Mouse (Mus musculus) MEL (cell line): ENCODE results near the gene Notch4. TPM values are rescaled to one million over a fixed set of nuclear protein-coding genes. Genes with fewer than 3 reads are reported as not detected.

ENCODE experiments used
- DNase-seq: peaks from one replicate; pipeline ENCODE4 v3.0.0; 2011; ENCODE audit warnings: low read depth, low spot score
- H3K27ac ChIP-seq: 2 replicates; pipeline ENCODE4 v1.5.1; 2012; ENCODE audit warnings: low read depth, mild to moderate bottlenecking, control low read depth, low read length, moderate library complexity; ENCODE audit not compliant: control insufficient read depth
- H3K27me3 ChIP-seq, 2 experiments: fragments of 150-350 bp in 1 of 2; sonication (generic) in 1 of 2; 2 replicates each; pipeline ENCODE4 v1.6.1; 2012; ENCODE audit warnings: low read length in 2 of 2, mild to moderate bottlenecking in 2 of 2, improper control_type of control experiment in 1 of 2, moderate library complexity in 1 of 2; ENCODE audit not compliant: insufficient read depth in 2 of 2, control insufficient read depth in 1 of 2
- H3K36me3 ChIP-seq, 2 experiments: 2 replicates each; pipeline ENCODE4 v1.6.1; 2012 to 2014; ENCODE audit warnings: low read length in 2 of 2, improper control_type of control experiment in 1 of 2, inconsistent platforms in 1 of 2, mild to moderate bottlenecking in 1 of 2; ENCODE audit not compliant: insufficient read depth in 2 of 2, control insufficient read depth in 1 of 2
- H3K4me1 ChIP-seq, 2 experiments: fragments of 150-350 bp in 1 of 2; sonication (generic) in 1 of 2; 2 replicates each; pipeline ENCODE4 v1.6.1; 2012; ENCODE audit warnings: low read length in 2 of 2, improper control_type of control experiment in 1 of 2, mild to moderate bottlenecking in 1 of 2; ENCODE audit not compliant: insufficient read depth in 2 of 2, control insufficient read depth in 1 of 2
- H3K4me3 ChIP-seq, 2 experiments: fragments of 150-350 bp in 1 of 2; sonication (generic) in 1 of 2; 2 replicates each; pipeline ENCODE4 v1.5.1; 2012; ENCODE audit warnings: low read depth in 2 of 2, low read length in 2 of 2, mild to moderate bottlenecking in 2 of 2, moderate library complexity in 2 of 2, control low read depth in 1 of 2, improper control_type of control experiment in 1 of 2; ENCODE audit not compliant: control insufficient read depth in 1 of 2, insufficient read depth in 1 of 2
- H3K79me2 ChIP-seq: 2 replicates; pipeline ENCODE4 v1.6.1; 2012; ENCODE audit warnings: mild to moderate bottlenecking, low read length, moderate library complexity; ENCODE audit not compliant: control insufficient read depth, poor library complexity, insufficient read depth
- H3K9ac ChIP-seq: 2 replicates; pipeline ENCODE4 v1.6.1; 2012; ENCODE audit warnings: low read depth, mild to moderate bottlenecking, control low read depth, low read length, moderate library complexity; ENCODE audit not compliant: control insufficient read depth, poor library complexity, severe bottlenecking
- H3K9me3 ChIP-seq: fragments of 150-350 bp; sonication (generic); replicated peaks from 2 replicates; pipeline ENCODE4 v1.6.1; 2012; ENCODE audit warnings: mild to moderate bottlenecking, low read length, improper control_type of control experiment, moderate library complexity; ENCODE audit not compliant: insufficient read depth
- CHD2 ChIP-seq: IDR thresholded peaks from 2 replicates; pipeline ENCODE4 v1.6.1; 2011; ENCODE audit warnings: low read length, improper control_type of control experiment
- CTCF ChIP-seq, 3 experiments: IDR thresholded peaks in 2 of 3; conservative IDR thresholded peaks in 1 of 3; 2 replicates each; pipeline ENCODE4 v1.5.1; 2011 to 2012; ENCODE audit warnings: low read length in 3 of 3, low read depth in 2 of 3, mild to moderate bottlenecking in 2 of 3, improper control_type of control experiment in 1 of 3, inconsistent platforms in 1 of 3, mixed read lengths in 1 of 3, moderate library complexity in 1 of 3; ENCODE audit not compliant: control insufficient read depth in 1 of 3, insufficient read depth in 1 of 3, poor library complexity in 1 of 3, severe bottlenecking in 1 of 3
- MAX ChIP-seq: IDR thresholded peaks from 2 replicates; pipeline ENCODE4 v1.6.1; 2011; ENCODE audit warnings: low read length, improper control_type of control experiment
- MAZ ChIP-seq: IDR thresholded peaks from 2 replicates; pipeline ENCODE4 v1.6.1; 2012; ENCODE audit warnings: low read depth, mild to moderate bottlenecking, inconsistent platforms, low read length, improper control_type of control experiment
- MXI1 ChIP-seq: IDR thresholded peaks from 2 replicates; pipeline ENCODE4 v1.6.1; 2011; ENCODE audit warnings: mild to moderate bottlenecking, low read depth, low read length, improper control_type of control experiment
- NRF1 ChIP-seq: IDR thresholded peaks from 2 replicates; pipeline ENCODE4 v1.6.1; 2014; ENCODE audit warnings: low read depth, mild to moderate bottlenecking, inconsistent platforms, low read length, improper control_type of control experiment, moderate library complexity; ENCODE audit not compliant: poor library complexity, insufficient read depth, severe bottlenecking
- POLR2A ChIP-seq, 2 experiments: IDR thresholded peaks; 2 replicates each; pipeline ENCODE4 v1.6.1; 2011 to 2012; ENCODE audit warnings: low read length in 2 of 2, mild to moderate bottlenecking in 2 of 2, control low read depth in 1 of 2, improper control_type of control experiment in 1 of 2, low read depth in 1 of 2, moderate library complexity in 1 of 2; ENCODE audit not compliant: control insufficient read depth in 1 of 2, insufficient read depth in 1 of 2, poor library complexity in 1 of 2
- RAD21 ChIP-seq: IDR thresholded peaks from 2 replicates; pipeline ENCODE4 v1.6.1; 2011; ENCODE audit warnings: mild to moderate bottlenecking, low read depth, low read length, improper control_type of control experiment
- RCOR1 ChIP-seq: IDR thresholded peaks from 2 replicates; pipeline ENCODE4 v1.6.1; 2012; ENCODE audit warnings: low read depth, mild to moderate bottlenecking, inconsistent platforms, low read length, improper control_type of control experiment
- SMC3 ChIP-seq: IDR thresholded peaks from 2 replicates; pipeline ENCODE4 v1.6.1; 2011; ENCODE audit warnings: low read depth, low read length, improper control_type of control experiment
- ZKSCAN1 ChIP-seq: IDR thresholded peaks from 2 replicates; pipeline ENCODE4 v1.6.1; 2012; ENCODE audit warnings: low read depth, mild to moderate bottlenecking, inconsistent platforms, low read length, improper control_type of control experiment, moderate library complexity
- polyA plus RNA-seq, 2 experiments: library from polyadenylated mRNA; stranded (reverse) in 1 of 2; unstranded in 1 of 2; fragments of >175 nt in 1 of 2; fragments of >200 nt in 1 of 2; gene quantifications; 2 replicates each; pipeline versions ENCODE4 v1.2.1 to v1.2.4; 2012; ENCODE audit warnings: low replicate concordance in 2 of 2, low read depth in 1 of 2; ENCODE audit not compliant: insufficient read length in 2 of 2, insufficient read depth in 1 of 2, missing spikeins in 1 of 2
- total RNA-seq: library from RNA; depleted of rRNA; stranded (reverse); fragments of 300-350 nt; gene quantifications from 2 replicates; pipeline ENCODE4 v1.2.3, GENCODE M21; 2012

Notch4 gene
- total and polyA plus RNA-seq, 3 experiments: 0.15 to 21.9 (median 0.33) TPM

DNA sequence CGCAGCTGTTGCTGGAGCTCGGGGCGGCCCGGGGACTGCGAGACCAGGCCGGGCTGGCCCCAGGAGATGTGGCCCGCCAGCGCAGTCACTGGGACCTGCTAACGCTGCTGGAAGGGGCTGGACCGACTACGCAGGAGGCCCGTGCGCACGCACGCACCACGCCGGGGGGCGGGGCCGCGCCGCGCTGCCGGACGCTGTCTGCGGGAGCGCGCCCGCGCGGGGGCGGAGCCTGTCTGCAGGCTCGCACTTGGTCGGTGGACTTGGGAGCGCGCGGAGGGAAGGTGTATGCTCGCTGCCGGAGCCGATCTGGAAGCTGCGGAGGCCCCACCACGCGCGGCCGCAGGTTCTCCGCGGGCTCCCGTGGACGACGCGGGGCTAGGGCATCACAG lies 23.3 kb downstream of the Notch4 start (continued):
- TF ChIP-seq CTCF (IDR thresholded peaks at IDR 0.05 in 2 of 3, conservative IDR thresholded peaks at IDR 0.05 in 1 of 3; ENCODE audit: control insufficient read depth in 1 of 3, insufficient read depth in 1 of 3, low read depth in 2 of 3, low read length in 3 of 3, poor library complexity in 1 of 3, severe bottlenecking in 1 of 3) (no peak), MAX (no peak; the same call in 1 of the 2 replicates), NRF1 (peak; percentile 69), RCOR1 (no peak), SMC3 (no peak)

DNA sequence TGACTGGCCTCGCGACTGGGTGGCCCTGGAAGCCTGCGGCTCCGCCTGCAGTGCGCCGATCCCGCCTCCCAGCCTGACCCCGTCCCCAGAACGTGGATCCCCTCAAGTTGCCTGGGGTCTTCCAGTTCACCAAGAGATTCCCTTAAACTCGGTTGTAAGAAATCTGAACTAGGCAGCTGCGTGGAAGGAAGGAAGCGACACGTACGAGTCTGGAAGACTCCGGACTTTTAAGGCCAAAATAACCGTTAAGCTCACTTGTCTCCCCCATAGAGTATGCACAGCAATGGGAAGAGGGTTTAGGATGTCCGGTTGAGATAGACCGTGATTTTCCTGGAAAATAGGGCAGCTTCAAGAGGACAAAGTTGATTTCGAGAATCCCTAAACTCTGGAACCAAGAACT lies 23.7 kb downstream of the Notch4 start:
- Histone ChIP-seq H3K27me3 (no peaks in the 10 kb centered on the region), H3K36me3 (peaks cover 0 to 27% of the 10 kb centered on the region in 2 experiments; a peak in 2 of 4 replicates), H3K27ac (peak overlapping the region; percentile 73), H3K9ac (peak overlapping the region; percentile 89)
- 0 out of 4 replicates have a peak, but pooled peaks of 1 of the 2 experiments have one; percentile 1 for TF ChIP-seq POLR2A (IDR thresholded peaks at IDR 0.05; ENCODE audit: control insufficient read depth in 1 of 2, insufficient read depth in 1 of 2, low read depth in 1 of 2, low read length in 2 of 2, poor library complexity in 1 of 2)
- TF ChIP-seq CHD2: no peak
- TF ChIP-seq, all 39 proteins: peak for 1
- H3K9me3 ChIP-seq: no peaks in the 10 kb centered on the region
- peaks cover 15% of the 10 kb centered on the region; the same call in 1 of the 2 replicates for H3K79me2 ChIP-seq
- H3K4me1 ChIP-seq: peaks cover 11 to 36% of the 10 kb centered on the region in 2 experiments
- H3K4me3 ChIP-seq: peak overlapping the region; percentile 78 to 92
- DNase-seq: no peak

DNA sequence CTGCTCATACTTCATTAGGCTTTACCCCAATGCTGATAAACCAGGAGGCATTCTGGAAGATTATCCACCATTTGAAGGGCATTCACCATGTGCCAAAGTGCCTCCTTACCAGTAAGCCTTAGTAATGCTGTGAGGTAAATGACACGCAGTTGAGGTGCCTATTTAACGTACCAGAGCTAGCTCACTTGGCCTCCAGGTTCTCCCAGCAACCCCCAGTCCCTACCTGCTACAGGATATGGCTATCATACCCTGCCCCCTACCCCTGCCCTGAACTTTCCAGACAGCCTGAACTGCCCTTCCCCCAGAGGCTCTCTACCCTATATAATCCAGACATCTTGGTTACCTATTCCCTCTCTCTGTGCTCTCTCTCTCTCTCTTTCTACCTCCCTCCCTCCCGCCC lies 24.7 kb downstream of the Notch4 start:
- Histone ChIP-seq H3K4me3 (peak overlapping the region in 1 of 2 experiments; percentile 78; a peak in 1 of 4 replicates), H3K4me1 (peaks cover 11 to 40% of the 10 kb centered on the region in 2 experiments), H3K9ac (peak overlapping the region; percentile 89; the same call in 1 of the 2 replicates)

DNA sequence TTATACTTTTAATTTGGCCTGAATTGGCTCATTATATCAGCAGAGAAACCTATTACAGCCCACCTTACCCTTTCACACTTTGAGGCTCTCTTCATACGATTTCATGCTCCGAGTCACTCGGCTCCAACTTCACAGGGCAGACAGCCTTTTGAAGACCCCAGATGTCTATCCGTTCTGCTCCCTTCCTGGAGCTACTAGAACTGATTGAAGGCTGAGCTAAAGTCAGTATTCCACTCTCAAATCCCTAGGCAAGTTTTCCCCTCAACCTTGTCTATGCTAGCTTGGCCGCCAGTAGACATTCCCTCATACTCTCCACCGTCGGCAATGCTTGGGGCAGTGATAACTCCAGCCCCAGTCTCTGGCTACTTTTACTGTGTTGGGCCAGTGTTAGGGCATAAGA lies 25.1 kb downstream of the Notch4 start:
- Histone ChIP-seq H3K36me3 (peaks cover 0 to 27% of the 10 kb centered on the region in 2 experiments; a peak in 2 of 4 replicates), H3K27ac (peak overlapping the region; percentile 37), H3K9me3 (no peaks in the 10 kb centered on the region), H3K4me3 (peak overlapping the region; percentile 12 to 25), H3K27me3 (no peaks in the 10 kb centered on the region), H3K79me2 (peaks cover 16% of the 10 kb centered on the region), H3K4me1 (peaks cover 11 to 40% of the 10 kb centered on the region in 2 experiments), H3K9ac (peak overlapping the region; percentile 51)
- DNase-seq: no peak
- no peak for TF ChIP-seq MXI1

More for the DNA sequence above, 24.7 kb downstream of the Notch4 start:
- Histone ChIP-seq H3K27me3 (no peaks in the 10 kb centered on the region), H3K9me3 (no peaks in the 10 kb centered on the region), H3K36me3 (peaks cover 0 to 27% of the 10 kb centered on the region in 2 experiments; a peak in 2 of 4 replicates), H3K27ac (no peak overlapping the region), H3K79me2 (peaks cover 16% of the 10 kb centered on the region)
- DNase-seq: peak; percentile 30
- TF ChIP-seq NRF1 (no peak), RAD21 (no peak), MAZ (no peak), RCOR1 (no peak), ZKSCAN1 (no peak)
